Mouse (Mus musculus) midbrain, embryonic 10.5 days (tissue): ENCODE measurements around the gene Gm35549. TPM values are rescaled to one million over a fixed set of nuclear protein-coding genes. Genes with fewer than 3 reads are reported as not detected.
"Not testable (repeated sequence)": the region's sequence is repeated elsewhere in the genome, so short reads cannot be mapped to it uniquely, and the experiment has no call there.

Experiments used
- DNase-seq: peaks from one replicate; pipeline ENCODE4 v3.0.0-alpha.2; 2017; ENCODE audit warnings: low spot score
- H3K27ac ChIP-seq: fragments of 300-500 bp; sonication (generic); replicated peaks from 2 replicates; pipeline ENCODE4 v1.5.1; 2016; ENCODE audit warnings: mild to moderate bottlenecking
- H3K27me3 ChIP-seq: fragments of 300-500 bp; sonication (generic); 2 replicates; pipeline ENCODE4 v1.6.1; 2016; ENCODE audit warnings: low read depth, mild to moderate bottlenecking; ENCODE audit not compliant: poor library complexity, severe bottlenecking
- H3K36me3 ChIP-seq: fragments of 300-500 bp; sonication (generic); 2 replicates; pipeline ENCODE4 v1.6.1; 2016; ENCODE audit warnings: mild to moderate bottlenecking, moderate library complexity
- H3K4me1 ChIP-seq: fragments of 300-500 bp; sonication (generic); 2 replicates; pipeline ENCODE4 v1.6.1; 2016
- H3K4me3 ChIP-seq: fragments of 300-500 bp; sonication (generic); 2 replicates; pipeline ENCODE4 v1.5.1; 2016; ENCODE audit warnings: mild to moderate bottlenecking, moderate library complexity
- H3K9me3 ChIP-seq: fragments of 300-500 bp; sonication (generic); replicated peaks from 2 replicates; pipeline ENCODE4 v1.6.1; 2016; ENCODE audit warnings: mild to moderate bottlenecking
- WGBS: fragments of 180-500 bp; shearing (Covaris S2); methylation state at CpG from one replicate; pipeline ENCODE4 v1.1.7; 2016; 5-methylcytosine and 5-hydroxymethylcytosine counted together
- polyA plus RNA-seq: library from polyadenylated mRNA; unstranded; fragments of >200 nt; fragmentation: Nextera tagmentation; extraction: Ambion mirVana; gene quantifications from 2 replicates; pipeline ENCODE4 v1.2.1, GENCODE M21; 2016

The Gm35549 gene
- polyA plus RNA-seq, 1 experiment from 2014 or later: not detected

DNA sequence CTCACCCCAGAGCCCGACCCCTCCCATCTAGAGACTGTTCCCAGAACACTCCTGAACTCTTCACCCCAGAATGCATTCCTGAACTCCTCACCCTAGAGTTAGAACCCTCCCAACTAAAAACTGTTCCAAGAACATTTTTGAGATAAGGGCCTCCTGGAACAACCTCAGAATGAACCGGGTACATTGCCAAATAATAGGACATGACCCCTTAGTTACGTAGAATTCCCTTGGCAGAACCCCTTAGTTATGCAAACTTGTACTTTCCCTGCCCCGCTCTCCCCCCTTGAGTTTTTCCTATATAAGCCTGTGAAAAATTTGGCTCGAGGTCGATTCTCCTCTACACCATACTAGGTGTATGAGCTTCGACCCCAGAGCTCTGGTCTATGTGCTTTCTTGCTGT, 11.3 kb upstream of the Gm35549 start:
- H3K4me3 ChIP-seq, H3K4me1 ChIP-seq, H3K27ac ChIP-seq, H3K27me3 ChIP-seq, DNase-seq: not testable (repeated sequence)
- WGBS: 98% methylated on average over 3 of the region's 7 CpGs
- Histone ChIP-seq H3K9me3 (peaks cover 27% of the 10 kb centered on the region), H3K36me3 (peaks cover 98% of the 10 kb centered on the region)

GRCm38 (mm10) chr9:122854526-122854925, 10.7 kb upstream of the Gm35549 start:
- Histone ChIP-seq H3K36me3 (peaks cover 98% of the 10 kb centered on the region), H3K9me3 (peaks cover 21% of the 10 kb centered on the region), H3K4me3 (no peak overlapping the region), H3K27ac (no peak overlapping the region), H3K27me3 (no peaks in the 10 kb centered on the region), H3K4me1 (no peaks in the 10 kb centered on the region)
- DNase-seq: no peak
- 96% methylated on average over 7 of the region's 7 CpGs for WGBS

DNA sequence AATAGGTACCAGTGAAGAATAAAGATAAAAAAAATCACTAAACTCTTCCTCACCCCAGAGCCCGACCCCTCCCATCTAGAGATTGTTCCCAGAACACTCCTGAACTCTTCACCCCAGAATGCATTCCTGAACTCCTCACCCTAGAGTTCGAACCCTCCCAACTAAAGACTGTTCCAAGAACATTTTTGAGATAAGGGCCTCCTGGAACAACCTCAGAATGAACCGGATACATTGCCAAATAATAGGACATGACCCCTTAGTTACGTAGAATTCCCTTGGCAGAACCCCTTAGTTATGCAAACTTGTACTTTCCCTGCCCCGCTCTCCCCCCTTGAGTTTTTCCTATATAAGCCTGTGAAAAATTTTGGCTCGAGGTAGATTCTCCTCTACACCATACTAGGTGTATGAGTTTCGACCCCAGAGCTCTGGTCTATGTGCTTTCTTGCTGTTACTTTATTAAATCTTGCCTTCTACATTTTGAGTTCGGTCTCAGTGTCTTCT, 4.0 kb upstream of the Gm35549 start:
- 93% methylated on average over 8 of the region's 8 CpGs for whole genome bisulfite sequencing
- H3K4me3 ChIP-seq, DNase-seq, H3K4me1 ChIP-seq, H3K27me3 ChIP-seq, H3K27ac ChIP-seq: not testable (repeated sequence)
- peaks cover 47% of the 10 kb centered on the region for H3K36me3 ChIP-seq
- peaks cover 13% of the 10 kb centered on the region; the same call in 1 of the 2 replicates for H3K9me3 ChIP-seq

- H3K9me3 ChIP-seq: peaks cover 6% of the 10 kb centered on the region; the same call in 1 of the 2 replicates
- no peak for DNase-seq
These were observed 2.3 kb upstream of the Gm35549 start for GRCm38 (mm10) chr9:122846156-122846555.

GRCm38 (mm10) chr9:122845621-122846020, 1.8 kb upstream of the Gm35549 start:
- Histone ChIP-seq H3K9me3 (peaks cover 6% of the 10 kb centered on the region; the same call in 1 of the 2 replicates), H3K4me1 (no peaks in the 10 kb centered on the region), H3K36me3 (peaks cover 25% of the 10 kb centered on the region), H3K27me3 (no peaks in the 10 kb centered on the region), H3K4me3 (no peak overlapping the region), H3K27ac (no peak overlapping the region)
- DNase-seq: no peak
- WGBS: 88% methylated on average over 3 of the region's 3 CpGs

More at GRCm38 (mm10) chr9:122846156-122846555, 2.3 kb upstream of the Gm35549 start:
- Histone ChIP-seq H3K4me1 (no peaks in the 10 kb centered on the region), H3K4me3 (no peak overlapping the region), H3K27ac (no peak overlapping the region), H3K36me3 (peaks cover 30% of the 10 kb centered on the region), H3K27me3 (no peaks in the 10 kb centered on the region)

DNA sequence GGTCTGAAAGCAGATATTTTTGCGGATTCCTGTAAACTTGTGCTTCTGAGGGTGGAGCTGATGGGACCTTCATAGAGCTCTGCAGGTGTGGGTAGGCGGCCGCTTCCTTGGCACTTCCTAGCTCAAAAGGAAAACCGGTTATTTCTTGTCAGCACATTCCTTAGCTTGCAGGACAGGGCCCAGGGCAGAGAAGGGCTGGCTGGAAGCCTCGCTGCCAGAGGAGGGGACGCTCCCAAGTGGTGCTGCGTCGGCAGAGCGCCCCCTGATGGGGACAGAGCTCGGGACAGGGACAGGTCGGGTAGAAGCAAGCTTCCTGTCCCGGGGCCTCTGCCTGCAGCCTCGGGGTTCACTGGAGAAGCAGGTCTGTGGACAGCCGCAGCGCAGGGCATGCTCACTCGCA, 6.2 kb downstream of the Gm35549 start:
- no peak overlapping the region for H3K27ac ChIP-seq
- no peaks in the 10 kb centered on the region for H3K27me3 ChIP-seq
- no peaks in the 10 kb centered on the region for H3K4me1 ChIP-seq
- 26% methylated on average over 16 of the region's 16 CpGs for WGBS
- H3K4me3 ChIP-seq: no peak overlapping the region
- H3K36me3 ChIP-seq: peaks cover 8% of the 10 kb centered on the region
- DNase-seq: peak; percentile 32
- H3K9me3 ChIP-seq: no peaks in the 10 kb centered on the region

DNA sequence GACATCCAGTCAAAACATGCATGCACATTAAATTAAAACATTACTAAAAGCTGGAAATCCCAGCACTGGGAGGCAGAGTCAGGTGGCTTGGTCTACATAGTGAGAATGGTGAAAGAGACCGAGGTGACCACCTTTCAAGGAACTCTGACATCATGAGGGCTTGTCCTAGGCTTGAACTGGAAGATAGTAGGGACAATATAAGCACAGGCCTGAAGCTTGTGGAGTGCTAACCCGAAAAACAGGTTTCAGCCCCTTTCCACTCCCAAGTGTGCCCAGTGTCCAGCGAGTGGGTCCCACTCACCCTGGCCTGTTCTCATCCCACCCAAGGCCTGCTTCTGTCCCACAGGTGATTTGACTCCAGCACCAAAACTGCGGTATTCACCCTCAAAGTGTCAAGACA, 6.6 kb downstream of the Gm35549 start:
- no peaks in the 10 kb centered on the region for H3K27me3 ChIP-seq
- no peak overlapping the region for H3K27ac ChIP-seq
- peaks cover 8% of the 10 kb centered on the region for H3K36me3 ChIP-seq
- no peaks in the 10 kb centered on the region for H3K9me3 ChIP-seq
- no peak for DNase-seq
- WGBS: 85% methylated on average over 4 of the region's 4 CpGs
- no peak overlapping the region for H3K4me3 ChIP-seq
- H3K4me1 ChIP-seq: no peaks in the 10 kb centered on the region

DNA sequence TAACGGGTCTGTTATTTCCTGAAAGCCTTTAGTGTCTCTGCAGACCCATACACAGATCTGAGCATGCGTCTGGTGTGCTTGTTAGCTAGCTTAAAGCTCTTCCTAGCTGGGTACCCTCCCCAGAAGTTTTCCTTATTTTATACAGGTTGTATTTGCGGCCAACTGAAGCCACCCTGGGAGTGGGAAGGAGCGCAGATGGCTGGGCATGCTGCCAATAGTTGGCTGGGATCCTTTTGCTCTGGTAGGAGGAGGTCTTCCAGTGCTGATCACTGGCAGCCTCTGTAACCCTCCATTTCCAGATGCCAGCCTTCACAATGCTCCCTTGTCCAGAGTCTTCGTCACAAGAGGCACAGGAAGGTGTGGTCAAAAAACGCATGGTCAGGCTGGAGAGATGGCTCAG, 7.0 kb downstream of the Gm35549 start:
- no peak overlapping the region for H3K27ac ChIP-seq
- H3K27me3 ChIP-seq: no peaks in the 10 kb centered on the region
- no peaks in the 10 kb centered on the region for H3K4me1 ChIP-seq
- DNase-seq: no peak
- peaks cover 8% of the 10 kb centered on the region for H3K36me3 ChIP-seq
- WGBS: 86% methylated on average over 6 of the region's 6 CpGs
- no peak overlapping the region for H3K4me3 ChIP-seq
- H3K9me3 ChIP-seq: no peaks in the 10 kb centered on the region

GRCm38 (mm10) chr9:122836126-122836525, 7.7 kb downstream of the Gm35549 start:
- no peak overlapping the region for H3K27ac ChIP-seq
- no peak for DNase-seq
- no peaks in the 10 kb centered on the region for H3K9me3 ChIP-seq
- 91% methylated on average over 9 of the region's 9 CpGs for WGBS
- peaks cover 8% of the 10 kb centered on the region for H3K36me3 ChIP-seq
- H3K4me1 ChIP-seq: no peaks in the 10 kb centered on the region
- no peak overlapping the region for H3K4me3 ChIP-seq
- no peaks in the 10 kb centered on the region for H3K27me3 ChIP-seq

DNA sequence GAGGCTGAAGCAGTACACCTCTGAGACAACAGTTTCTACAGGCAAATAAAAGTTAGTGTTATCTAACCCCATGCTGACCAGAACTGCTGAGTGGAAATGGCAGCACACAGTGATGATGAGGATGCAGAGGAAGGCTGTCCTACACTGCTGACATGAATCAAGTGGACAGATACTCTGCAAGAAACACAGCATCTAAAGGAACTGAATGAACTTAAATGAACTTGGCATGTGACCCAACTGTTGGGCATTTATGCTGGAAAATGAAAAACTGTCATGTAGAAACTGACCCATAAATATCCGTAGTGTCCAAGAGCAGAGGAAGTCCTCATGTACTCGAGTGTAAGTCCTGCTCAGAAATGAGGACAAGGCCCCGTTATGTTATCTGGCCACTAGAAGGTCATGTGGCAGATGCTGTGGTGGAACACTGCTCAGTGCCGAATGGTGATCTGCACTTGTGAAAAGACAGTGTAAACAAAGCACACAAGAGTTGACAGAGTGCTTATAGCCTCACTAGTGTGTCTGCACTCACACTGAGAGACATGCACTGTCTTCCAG, 13.9 kb downstream of the Gm35549 start:
- H3K27ac ChIP-seq: no peak overlapping the region
- peaks cover 43% of the 10 kb centered on the region for H3K36me3 ChIP-seq
- no peaks in the 10 kb centered on the region for H3K27me3 ChIP-seq
- H3K9me3 ChIP-seq: no peaks in the 10 kb centered on the region
- WGBS: 85% methylated on average over 4 of the region's 4 CpGs
- no peak for DNase-seq
- no peaks in the 10 kb centered on the region; the same call in 1 of the 2 replicates for H3K4me1 ChIP-seq
- H3K4me3 ChIP-seq: no peak overlapping the region

DNA sequence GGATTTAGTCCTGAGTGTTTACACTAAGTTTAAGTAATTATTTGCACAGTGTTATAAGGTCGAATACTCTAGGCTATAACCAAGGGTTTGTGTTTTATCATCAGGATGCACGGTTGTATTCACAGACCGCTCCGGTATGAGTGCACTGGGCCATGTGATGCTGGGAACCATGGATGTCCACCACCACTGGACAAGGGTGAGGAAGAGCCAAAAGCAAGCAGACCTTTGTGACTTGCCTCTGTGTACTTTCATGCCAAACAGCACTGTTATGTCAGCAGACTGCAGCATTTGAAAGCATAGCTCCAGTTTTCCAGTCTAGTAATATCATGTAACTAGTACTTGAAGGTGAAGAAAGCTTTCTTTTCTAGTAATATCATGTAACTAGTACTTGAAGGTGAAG, 17.1 kb downstream of the Gm35549 start:
- 94% methylated on average over 4 of the region's 4 CpGs for WGBS

GRCm38 (mm10) chr9:122823374-122824017, 20.3 kb downstream of the Gm35549 start:
- H3K9me3 ChIP-seq: no peaks in the 10 kb centered on the region
- no peak for DNase-seq
- H3K4me3 ChIP-seq: no peak overlapping the region
- H3K36me3 ChIP-seq: peaks cover 48% of the 10 kb centered on the region
- WGBS: 91% methylated on average over 5 of the region's 5 CpGs
- H3K27me3 ChIP-seq: no peaks in the 10 kb centered on the region
- no peaks in the 10 kb centered on the region for H3K4me1 ChIP-seq
- no peak overlapping the region for H3K27ac ChIP-seq

More for the DNA sequence above, 17.1 kb downstream of the Gm35549 start:
- Histone ChIP-seq H3K36me3 (peaks cover 48% of the 10 kb centered on the region), H3K9me3 (no peaks in the 10 kb centered on the region), H3K4me1 (no peaks in the 10 kb centered on the region; the same call in 1 of the 2 replicates), H3K4me3 (no peak overlapping the region), H3K27ac (no peak overlapping the region), H3K27me3 (no peaks in the 10 kb centered on the region)
- no peak for DNase-seq

GRCm38 (mm10) chr9:122815239-122815851, 28.5 kb downstream of the Gm35549 start:
- WGBS: 89% methylated on average over 4 of the region's 4 CpGs

More at GRCm38 (mm10) chr9:122815239-122815851, 28.5 kb downstream of the Gm35549 start:
- Histone ChIP-seq H3K4me1 (no peaks in the 10 kb centered on the region), H3K9me3 (no peaks in the 10 kb centered on the region), H3K27ac (no peak overlapping the region), H3K36me3 (peaks cover 5% of the 10 kb centered on the region; the same call in 1 of the 2 replicates), H3K27me3 (no peaks in the 10 kb centered on the region), H3K4me3 (no peak overlapping the region)
- DNase-seq: no peak
